Mouse (Mus musculus) cerebellum, postnatal 4 days (tissue): ENCODE measurements around the gene Map3k12.
A peak's percentile ranks its signal among the peaks of the same experiment; 100 is the strongest.

Experiments used
- DNase-seq, 2 experiments: peaks; one replicate each; pipeline ENCODE4 v3.0.0; 2022; ENCODE audit warnings: low spot score in 2 of 2, mixed read lengths in 1 of 2

Map3k12 gene

DNA sequence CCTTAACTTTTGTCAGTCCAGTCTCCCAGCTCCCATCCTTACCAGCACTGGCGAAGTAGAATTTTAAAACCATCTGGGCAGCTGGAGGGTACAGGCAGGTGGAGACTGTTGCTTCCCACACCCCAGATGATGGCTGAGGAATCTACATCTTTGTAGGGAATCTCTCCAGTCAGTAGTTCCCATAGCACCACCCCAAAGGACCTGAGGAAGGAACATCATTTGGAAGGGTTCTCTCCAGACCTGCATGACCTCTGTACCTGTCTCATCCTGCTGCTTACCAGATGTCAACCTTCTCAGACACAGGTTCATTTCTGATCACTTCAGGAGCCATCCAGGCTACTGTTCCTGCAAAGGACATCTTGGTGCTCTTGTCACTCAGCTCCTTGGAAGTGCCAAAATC, 13.4 kb downstream of the Map3k12 start, which contains the start of gene Gm10337:
Gm10337 (plus strand) TSS at position 276 of the 400 bp plus-strand sequence.
- DNase-seq = no peak

DNA sequence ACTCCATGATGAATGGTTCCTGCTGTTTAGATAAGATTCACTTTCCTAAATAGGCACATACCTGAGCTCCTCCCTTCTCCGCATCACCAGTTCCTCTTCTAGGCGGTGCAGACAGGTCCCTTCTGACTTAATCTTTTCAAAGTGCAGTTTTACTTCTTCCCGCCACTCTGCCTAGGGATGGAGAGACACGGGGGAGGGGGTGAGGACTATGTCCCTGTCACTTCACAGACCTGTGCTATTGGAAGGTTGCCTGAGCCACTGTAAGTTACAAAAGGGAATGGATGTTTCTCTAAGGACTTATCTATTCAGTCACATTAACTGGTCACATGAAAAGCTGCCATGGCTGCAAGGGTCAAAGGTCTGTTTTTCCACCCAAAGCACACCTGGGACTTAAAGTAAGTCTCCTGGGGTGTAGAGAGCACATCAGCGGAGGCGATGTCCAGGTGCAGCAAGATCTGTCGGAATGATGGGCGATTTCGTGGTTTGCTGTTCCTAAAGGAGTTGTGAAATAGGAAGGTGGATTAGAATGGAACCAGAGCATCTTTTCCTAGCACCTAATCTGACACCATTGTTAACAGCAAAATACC, 14.5 kb downstream of the Map3k12 start:
- DNase-seq = no peak

DNA sequence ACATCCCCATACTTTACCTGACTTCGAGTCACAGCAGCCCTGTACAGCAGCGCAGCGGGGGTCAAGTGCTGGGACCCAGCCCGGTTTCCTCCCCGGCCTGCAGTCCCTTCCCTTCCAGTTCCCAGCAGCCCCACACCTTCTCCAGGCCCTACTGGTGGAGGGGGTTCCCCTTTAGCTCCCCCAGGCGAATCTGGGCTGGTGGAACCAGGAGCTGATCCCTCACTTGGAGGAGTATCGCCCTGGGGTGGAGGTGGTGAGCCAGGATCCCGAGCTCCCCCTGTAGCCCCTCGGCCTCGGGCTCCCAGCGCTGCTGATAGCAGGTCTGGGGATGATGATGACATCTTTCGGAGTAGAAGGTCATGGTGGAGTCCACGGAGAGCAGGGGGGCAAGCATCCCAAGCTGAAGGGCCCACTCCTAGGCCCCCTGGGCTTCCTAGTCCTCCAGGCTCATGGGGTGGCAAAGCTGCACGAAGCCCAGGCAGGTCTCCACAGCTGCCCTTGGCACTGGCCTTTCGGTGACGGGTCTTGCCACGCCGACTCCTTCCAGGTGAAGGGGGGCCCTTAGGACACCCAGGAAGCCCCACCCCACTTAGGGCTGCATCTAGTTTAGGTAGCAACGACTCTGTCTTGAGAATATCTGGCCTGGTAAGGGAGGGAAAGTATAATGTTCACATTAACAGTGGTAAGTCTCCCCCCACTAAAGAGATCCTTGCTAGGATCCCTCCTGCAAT, 15.6 kb downstream of the Map3k12 start:
- no peak for DNase-seq

DNA sequence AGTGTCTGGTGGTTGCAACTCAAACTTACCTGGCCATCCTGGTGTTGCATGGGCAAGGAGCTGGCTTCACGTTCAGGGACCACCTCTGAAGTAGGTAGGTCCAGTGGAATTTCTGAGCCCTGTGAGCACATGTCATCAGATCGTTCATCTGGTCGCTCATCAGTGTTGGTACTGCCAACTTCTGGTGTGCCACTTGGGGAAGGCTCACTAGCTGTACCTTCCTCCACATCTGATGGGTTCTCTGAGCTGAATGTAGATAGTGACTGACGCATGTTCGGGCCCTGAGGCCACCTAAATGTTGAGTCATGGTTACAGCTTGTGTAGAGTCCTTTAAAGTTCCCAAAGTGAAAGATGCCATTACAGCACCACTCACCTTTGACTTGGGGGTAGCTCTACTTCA, 16.4 kb downstream of the Map3k12 start:
- no peak for DNase-seq

DNA sequence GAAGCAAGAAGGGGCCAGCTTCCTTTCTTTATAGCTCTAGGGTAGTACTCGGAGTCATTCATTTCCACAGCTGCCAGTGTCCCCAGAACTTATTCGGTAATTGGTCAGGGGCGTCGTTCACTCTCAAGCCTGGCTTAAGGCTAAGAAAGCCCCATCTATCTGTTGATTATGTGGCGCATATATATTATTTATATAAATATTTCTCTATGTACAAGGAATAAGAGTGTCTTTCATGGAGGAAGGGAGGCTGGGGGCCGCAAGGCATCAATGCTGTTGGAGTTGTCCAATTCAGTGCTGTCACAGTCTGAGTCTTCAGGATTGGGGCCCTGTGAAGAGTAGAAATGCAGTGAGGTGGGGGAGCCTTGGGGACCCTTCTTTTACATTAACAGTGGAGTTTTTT, 17.0 kb downstream of the Map3k12 start:
- DNase-seq = no peak

DNA sequence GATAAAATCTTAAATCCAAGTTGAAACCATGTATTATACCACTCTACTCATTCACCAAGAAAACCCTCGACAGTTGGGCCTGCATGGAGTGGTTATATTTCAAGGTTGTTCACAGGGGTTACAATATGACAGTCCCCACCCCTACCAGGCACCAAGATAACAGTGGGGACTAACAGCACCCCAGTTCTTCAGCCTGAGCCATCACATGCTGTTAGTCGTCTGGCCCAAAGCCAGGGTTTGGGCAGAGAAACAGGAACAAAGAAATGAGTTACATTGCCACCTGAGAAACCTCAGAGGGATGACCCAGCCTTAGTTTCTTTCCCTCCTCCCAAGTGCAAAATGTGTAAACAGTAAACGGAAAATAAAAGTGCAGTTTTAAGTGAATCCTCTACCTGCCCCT, 17.5 kb downstream of the Map3k12 start:
- no peak for DNase-seq

DNA sequence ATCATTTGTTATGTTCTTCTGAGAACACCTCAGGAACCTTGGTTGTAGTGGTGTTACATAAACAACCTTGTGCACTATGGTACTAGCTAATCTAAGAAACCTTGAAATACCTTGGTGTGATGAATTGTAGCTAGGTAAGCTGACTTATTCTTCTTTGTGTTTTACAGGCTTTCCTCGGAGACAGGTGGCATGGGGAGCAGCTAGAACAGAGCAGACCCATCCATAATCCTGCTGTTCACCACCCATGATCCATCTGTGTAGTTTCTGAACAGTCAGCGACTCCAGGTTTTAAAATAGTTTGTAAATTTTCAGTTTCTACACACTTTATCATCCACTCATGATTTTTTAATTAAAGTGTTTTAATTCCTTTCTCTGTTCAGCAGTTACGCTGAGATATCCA, 18.5 kb downstream of the Map3k12 start:
- no peak for DNase-seq

DNA sequence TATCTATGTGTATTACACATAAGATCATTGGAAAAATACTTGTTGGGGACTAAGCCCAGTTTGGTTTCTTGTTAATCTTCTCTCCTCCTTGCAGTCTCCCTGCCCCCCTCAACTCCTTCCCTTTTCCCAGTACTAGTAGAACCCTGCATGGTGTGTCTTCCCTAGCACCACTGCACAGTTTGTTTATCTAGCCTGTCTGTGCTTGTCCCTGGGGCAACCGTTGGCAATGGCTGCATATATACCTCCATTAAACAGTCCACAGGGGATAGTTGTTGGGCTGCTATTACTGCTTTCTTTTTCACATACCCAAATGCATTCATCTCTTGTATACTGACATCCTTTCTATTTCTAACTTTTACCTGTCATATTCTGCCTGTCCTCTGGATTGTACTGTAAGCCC, 29.2 kb downstream of the Map3k12 start:
- no peak for DNase-seq

DNA sequence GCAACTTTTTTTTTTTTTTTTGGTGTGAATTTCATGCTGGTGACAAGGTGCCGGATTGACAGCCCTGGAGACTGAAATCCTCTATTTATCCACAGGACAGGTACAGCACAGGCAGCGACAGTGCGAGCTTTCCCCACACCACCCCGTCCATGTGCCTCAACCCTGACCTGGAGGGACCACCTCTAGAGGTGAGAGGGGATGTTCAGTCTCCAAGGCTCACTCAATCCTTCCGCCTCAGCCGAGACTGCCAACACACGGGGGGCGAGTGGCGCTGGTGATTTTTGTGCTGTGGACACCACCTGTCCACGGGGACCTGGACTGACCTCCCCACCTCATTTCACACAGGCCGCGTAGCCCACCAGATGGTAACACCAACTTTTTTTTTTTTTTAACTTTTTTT, 31.0 kb downstream of the Map3k12 start:
- DNase-seq = no peak

DNA sequence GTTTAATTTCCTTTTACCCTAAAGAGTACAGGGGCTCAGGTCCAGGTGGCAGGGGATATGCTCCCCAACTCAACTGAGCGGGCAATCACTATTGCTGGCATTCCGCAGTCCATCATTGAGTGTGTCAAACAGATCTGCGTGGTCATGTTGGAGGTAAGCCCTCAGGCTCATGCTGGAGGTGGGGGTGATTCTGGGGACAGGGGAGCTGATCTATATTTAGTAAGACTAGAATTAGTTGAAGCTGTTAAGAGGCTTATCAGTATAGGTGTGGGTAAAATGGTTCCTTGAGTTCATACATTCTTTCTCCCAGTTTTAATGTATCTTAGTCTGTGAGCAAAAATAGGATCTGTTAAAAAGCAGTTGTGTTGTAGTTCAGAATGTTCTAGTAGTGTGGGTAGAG, 33.7 kb downstream of the Map3k12 start:
- DNase-seq = no peak

DNA sequence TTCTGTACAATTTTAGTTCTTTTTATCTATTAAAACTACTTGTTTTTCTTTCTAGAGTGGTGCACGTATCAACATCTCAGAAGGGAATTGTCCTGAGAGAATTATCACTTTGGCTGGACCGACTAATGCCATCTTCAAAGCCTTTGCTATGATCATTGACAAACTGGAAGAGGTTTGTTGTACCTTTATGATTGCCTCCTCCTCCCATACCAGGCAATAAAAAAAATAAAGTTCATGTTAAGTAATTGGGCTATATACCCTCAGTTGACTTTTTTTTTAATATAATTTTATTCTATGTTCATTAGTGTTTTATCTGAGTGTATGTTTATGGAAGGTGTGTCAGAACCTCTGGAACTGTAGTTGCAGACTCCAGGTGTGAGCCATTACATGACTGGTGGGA, 42.3 kb downstream of the Map3k12 start:
- DNase-seq = no peak

DNA sequence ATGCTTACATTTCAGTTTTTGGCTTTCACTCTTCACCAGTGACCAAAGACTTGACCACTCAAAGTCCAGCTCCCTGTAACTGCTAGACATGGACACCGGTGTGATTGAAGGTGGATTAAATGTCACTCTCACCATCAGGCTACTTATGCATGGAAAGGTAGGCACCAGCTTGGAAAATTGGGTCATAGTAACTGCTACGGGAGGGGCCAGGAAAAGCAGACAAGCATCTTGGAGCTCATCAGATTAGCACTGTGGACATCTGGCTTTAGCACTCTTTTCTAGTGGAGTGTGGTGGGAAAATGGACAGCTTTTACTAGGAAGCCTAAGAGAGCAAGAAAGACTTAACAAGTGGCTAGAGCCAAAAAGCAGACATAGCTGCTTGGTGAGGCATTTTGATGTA, 43.6 kb downstream of the Map3k12 start:
- no peak for DNase-seq

DNA sequence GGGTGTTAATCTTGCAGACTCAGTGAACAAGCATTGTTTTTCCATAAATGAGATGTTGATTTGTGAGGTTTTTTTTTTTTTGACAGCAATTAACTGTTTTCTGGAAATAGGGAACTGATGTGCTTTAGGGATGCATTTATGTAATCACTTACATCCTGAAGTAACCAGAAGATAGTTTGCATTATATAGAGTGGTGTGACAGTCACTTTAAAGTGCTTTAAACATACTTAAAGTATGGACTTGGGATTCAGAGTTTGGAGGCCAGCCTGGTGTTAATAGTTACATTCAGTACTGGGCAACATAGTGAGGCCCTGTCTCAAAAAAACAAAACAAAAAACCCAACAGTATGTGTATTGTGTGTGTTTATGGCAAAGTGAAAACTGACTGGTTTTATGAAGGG, 45.1 kb downstream of the Map3k12 start:
- no peak for DNase-seq

DNA sequence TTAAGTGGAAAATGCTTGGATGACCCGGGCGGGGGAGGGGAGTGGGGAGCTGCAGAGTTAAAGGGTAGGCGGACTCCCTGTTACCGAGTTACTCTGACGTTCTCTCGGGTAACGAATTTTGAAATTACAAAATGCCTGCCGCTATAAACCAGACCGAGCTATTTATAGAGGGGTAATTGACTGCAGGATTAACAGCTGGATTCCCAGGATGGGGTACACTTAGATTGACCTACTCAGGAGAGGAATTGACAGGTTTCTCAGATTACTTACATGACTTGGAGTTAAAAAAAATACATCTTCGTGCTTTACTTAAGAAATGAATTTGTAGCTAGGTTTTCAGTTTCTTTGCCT, 45.6 kb downstream of the Map3k12 start:
- DNase-seq = no peak

DNA sequence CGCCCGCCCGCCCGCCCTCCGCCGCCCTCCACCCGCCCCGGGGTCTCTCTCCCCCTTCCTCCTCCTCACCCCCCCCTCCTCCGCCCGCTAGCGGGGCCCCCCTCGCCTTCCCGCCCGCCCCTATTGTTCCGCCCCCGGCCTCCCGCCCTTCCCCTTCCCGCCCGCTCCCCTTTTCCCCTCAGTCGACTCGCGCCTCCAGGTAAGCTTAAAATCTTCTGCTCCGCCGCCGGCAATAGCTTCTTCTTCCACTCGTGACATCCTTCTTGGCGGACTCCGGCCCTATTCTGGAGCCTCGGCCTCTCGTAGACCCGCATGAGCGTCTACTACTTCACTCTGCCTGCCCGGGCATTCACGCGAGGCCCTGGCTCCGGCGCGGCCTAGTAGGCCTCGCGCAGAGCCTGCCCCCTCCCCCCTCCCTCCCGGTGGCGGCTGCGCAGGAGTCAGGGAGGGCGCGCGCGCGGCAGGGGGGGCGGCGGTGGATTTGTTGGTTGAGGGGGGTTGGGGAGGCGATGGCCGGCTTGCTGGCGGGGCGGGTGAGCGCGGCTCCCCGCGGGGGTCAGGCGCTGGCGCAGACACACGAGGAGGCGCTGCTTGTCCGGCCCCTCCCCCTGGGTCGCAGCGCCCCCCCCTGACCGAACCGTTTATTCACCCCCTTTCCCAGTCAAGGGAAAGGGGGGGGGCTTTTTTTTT, 46.1 kb downstream of the Map3k12 start:
- DNase-seq = peak; percentile 68 to 91

DNA sequence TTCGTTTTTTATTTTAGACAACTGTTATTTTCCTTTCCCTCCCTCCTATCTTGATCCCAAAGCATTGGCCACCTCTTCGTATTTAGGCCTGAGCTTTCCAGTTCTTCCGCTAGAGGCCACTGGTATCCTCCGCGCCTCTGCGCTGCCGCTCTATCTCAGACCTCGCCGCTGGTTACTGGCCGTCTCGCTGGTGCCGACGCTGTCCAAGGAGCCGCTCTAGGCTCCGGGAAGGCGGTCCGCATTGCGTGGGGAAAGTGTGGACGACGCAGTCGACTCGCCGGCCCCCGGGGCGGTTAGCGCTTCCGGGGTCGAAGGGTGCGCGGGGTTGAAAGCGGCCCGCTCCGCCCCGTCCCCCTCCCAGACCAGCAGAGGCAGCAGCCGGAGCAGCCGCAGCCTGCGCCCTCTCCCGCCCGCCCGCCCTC, 46.7 kb downstream of the Map3k12 start, which contains the start of gene Pcbp2:
Pcbp2 (plus strand) TSS at position 357 of the 422 bp plus-strand sequence.
- DNase-seq = peak; percentile 94 to 95

DNA sequence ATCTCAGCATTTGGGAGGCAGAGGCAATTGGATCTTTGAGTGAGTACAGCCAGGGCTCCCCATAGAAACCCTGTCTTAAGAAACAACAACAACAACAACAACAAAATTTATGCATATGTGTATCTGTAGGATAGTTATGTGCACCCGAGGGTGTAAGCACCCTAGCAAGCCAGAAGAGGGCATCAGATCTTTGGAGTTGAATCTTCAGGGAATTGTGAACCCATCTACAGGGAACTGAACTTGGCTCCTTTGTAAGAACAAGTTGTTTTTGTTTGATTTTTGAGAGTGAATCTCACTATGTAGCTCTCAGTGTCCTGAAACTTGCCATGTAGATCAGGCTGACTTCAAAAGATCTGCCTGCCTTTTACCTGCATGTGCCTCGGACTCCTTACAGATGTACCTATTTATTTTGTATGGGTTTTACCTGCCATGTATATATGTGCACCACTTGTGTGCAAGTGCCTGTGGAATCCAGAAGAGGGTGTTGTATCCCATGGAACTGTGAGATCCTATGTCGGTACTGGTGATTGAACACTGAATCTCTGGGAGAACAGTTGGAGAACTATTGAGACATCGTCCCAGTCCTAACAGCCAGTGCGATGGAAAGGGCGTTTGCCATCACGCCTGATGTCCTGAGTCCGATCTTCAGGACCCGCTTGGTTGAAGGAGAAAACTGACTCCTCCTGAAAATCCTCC, 48.0 kb downstream of the Map3k12 start:
- DNase-seq = no peak

DNA sequence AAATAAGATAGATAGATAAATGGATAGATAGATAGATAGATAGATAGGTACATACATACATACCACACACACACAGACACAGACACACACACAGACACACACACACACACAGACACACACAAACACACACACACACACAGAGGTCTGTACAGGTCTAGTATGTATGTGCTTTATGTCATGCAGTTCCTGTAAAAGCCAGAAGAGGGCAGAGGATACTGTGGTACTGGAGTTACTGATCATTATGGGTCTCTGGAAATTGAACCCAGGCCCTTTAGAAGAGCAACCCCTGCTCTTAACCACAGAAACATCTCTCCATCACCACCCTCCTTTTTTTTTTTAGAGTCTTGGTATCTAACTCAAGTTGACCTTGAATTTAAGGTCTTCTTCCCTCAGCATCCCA, 53.2 kb downstream of the Map3k12 start:
- no peak for DNase-seq

DNA sequence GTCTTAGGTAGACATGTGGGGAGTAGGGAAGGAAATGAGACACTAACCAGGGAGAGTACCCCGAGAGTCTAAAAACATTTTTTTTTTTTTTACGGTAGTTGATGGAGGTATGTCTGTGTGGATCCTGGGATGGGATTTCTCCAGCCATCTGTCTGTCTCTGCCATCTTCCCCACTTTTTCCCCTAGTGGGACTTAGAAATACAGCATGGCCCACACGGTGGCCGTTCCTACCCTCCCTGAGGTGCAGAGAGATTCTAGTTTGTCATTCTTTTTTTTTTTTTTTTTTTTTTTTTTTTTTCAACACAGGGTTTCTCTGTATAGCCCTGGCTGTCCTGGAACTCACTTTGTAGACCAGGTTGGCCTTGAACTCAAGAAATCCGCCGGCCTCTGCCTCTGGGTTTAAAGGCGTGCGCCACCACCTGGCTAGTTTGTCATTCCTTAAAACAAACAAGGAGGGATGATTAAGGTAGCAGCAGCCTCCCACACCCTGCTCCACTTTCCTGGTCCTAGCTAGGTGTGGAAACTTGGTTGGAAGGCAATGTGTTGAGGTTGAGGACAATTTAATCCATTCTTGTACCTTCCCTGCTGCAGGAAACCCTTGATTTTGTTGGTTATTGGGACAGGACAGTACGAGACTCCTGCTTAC, 55.3 kb downstream of the Map3k12 start:
- DNase-seq = no peak

DNA sequence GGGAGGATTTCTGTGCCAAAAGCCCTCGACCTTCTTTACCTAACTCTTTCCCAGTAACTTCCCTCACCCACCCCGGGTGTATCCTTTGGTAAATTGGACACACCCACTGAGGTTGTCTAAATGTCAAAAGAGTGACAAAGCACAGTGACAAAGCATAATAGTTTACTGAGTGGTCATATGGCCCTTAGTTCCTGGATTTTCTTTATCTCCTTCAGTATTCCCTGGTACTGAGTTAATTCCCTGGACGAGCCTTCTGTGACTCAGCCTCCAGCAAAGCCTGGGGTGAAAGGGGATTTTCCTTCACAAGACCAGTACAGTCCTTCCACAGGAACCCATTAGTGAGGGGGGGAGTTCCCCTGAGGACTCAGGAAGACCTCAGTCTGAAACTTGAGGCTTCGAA, 55.9 kb downstream of the Map3k12 start:
- no peak for DNase-seq

DNA sequence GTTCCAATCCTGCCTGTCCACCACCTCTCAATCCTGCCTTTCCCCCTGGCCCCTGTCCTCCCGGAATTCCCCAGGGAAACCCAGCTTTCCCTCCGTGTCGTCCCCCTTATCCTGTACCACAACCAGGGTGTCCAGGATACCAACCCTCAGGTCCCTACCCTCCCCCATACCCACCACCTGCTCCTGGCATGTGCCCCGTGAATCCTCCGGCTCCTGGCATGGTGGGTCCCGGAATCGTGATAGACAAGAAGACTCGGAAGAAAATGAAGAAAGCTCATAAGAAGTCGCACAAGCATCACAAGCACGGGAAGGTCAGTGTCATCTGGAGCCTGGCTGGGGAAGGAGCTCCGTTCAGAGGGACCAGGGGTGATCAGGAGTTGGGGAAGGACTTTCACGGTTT, 56.5 kb downstream of the Map3k12 start:
- no peak for DNase-seq

DNA sequence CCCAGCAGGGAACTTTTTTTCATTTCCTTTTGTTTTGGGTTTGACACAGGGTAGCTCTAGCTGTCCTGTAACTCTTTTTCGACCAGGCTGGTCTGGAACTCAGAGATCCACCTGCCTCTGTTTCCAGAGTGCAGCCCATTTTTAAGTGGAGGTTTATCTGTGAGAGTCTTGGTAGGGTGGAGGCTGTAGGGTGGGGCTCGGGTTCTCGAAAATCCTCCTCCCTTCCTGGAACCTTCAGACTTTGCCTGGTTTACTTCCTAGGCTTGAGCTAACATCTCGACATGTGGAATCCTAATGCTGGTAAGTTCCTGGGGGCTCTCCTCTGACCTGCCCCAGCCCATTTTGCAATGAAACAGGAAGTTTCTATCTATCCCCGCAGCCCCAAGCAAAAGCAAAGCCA, 57.0 kb downstream of the Map3k12 start:
- DNase-seq = no peak
